Mouse (Mus musculus): ENCODE data around the gene Gm9507.
"Not testable (repeated sequence)": the region's sequence is repeated elsewhere in the genome, so short reads cannot be mapped to it uniquely, and the experiment has no call there.

The Gm9507 gene

GRCm38 (mm10) chr10:77811743-77812142 is at the start of gene Gm9507:
Gm9507 (minus strand) TSS chr10:77811843.
- DNase-seq (ENCODE audit: low read depth, low spot score): no peak

- DNase-seq (ENCODE audit: low read depth, low spot score): no peak
These were observed 40.9 kb upstream of the Gm9507 start, which contains the start of gene Gm10318 for GRCm38 (mm10) chr10:77852559-77852958. Gm10318 (plus strand) TSS chr10:77852859.

- no peak for DNase-seq (ENCODE audit: low read depth, low spot score)
These were observed 35.9 kb upstream of the Gm9507 start for GRCm38 (mm10) chr10:77847538-77847937.

DNA sequence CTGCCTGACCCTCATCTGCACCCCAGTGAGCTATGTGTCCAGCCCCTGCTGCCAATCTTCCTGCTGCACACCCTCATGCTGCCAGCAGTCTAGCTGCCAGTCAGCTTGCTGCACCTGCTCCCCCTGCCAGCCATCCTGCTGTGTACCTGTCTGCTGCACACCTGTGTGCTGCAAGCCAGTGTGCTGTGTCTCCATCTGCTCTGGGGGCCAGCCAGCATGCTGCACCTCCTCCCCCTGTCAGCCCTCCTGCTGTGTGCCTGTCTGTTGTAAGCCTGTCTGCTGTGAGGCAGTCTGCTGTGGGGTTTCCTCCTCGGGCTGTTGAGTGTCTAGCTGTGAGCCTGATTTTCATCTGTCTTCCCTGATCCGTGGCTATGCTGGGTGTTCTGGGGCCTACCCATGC is 35.3 kb upstream of the Gm9507 start:
- no peak for DNase-seq (ENCODE audit: low read depth, low spot score)

- no peak for DNase-seq (ENCODE audit: low read depth, low spot score)
These were observed 34.9 kb upstream of the Gm9507 start, which contains the start of gene Gm36176 for GRCm38 (mm10) chr10:77846503-77846902. Gm36176 (plus strand) TSS chr10:77846803.

GRCm38 (mm10) chr10:77839006-77839405 is 27.4 kb upstream of the Gm9507 start:
- DNase-seq (ENCODE audit: low read depth, low spot score): no peak

DNA sequence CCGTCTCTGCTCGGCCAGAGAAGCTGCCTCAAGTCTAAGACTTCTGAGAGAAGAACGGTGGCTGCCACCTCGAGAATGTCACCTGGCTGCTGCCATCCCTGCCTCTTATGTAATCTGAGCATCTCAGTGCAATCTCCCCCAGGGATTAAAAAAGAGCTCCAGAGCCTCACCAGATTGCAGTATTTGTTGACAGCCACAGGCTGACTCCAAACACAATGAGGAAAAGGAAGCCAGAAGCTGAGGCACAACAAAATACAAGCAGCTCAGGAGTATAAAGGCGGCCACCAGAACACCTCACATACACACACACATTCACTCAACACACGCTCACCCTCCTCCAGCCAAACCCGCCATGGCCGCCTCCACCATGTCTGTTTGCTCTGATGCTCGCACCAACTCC is 24.0 kb upstream of the Gm9507 start, which contains the start of gene Krtap10-10:
Krtap10-10 (plus strand) TSS at position 301 of the 400 bp plus-strand sequence.
- no peak for DNase-seq (ENCODE audit: low read depth, low spot score)

- no peak for DNase-seq (ENCODE audit: low read depth, low spot score)
These were observed 15.3 kb upstream of the Gm9507 start, which contains the start of gene Krtap10-4 for GRCm38 (mm10) chr10:77826951-77827350. Krtap10-4 (minus strand) TSS chr10:77827095.

- DNase-seq (ENCODE audit: low read depth, low spot score): no peak
These were observed 7.6 kb upstream of the Gm9507 start for GRCm38 (mm10) chr10:77819203-77819602.

DNA sequence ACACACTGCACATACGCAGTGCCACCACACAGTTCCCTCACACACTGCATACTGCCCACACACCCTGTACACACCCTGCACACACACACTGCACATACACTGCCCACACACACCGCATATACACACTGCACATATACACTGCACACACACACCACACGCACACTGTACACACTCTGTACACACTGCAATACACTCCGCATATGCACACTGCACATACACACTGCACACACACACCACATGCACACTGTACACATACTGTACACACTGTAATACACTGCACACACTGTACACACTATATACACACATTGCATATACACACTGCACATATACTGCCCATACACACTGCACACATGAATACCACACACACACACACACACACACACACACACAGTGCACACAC is 6.9 kb upstream of the Gm9507 start:
- no peak for DNase-seq (ENCODE audit: low read depth, low spot score)

DNA sequence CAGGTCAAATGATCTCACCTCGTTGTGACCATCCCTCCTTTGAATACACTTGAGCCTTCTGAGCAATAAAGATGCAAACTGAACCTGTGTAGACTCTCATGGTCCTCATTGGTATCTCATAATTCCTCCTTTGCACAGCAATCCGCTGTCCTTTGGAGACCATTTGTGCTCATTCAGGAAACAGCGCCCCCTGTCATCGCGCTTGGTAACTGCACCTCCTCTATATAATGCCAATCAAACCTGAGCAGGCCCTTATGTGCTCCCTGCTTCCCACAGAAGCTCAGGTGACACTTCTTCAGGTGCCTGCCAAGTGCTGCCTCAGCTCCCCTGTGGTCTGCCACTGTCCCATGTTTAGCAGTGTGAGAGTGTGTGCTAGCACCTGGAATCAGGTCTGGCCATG is 3.9 kb upstream of the Gm9507 start:
- peak; percentile 49 for DNase-seq (ENCODE audit: low read depth, low spot score)

- DNase-seq (ENCODE audit: low read depth, low spot score): no peak
These were observed 2.7 kb upstream of the Gm9507 start, which contains the start of gene Gm2696 for GRCm38 (mm10) chr10:77814382-77814781. Gm2696 (plus strand) TSS chr10:77814682.

- no peak for DNase-seq (ENCODE audit: low read depth, low spot score)
These were observed 7.5 kb downstream of the Gm9507 start for GRCm38 (mm10) chr10:77804095-77804494.

DNA sequence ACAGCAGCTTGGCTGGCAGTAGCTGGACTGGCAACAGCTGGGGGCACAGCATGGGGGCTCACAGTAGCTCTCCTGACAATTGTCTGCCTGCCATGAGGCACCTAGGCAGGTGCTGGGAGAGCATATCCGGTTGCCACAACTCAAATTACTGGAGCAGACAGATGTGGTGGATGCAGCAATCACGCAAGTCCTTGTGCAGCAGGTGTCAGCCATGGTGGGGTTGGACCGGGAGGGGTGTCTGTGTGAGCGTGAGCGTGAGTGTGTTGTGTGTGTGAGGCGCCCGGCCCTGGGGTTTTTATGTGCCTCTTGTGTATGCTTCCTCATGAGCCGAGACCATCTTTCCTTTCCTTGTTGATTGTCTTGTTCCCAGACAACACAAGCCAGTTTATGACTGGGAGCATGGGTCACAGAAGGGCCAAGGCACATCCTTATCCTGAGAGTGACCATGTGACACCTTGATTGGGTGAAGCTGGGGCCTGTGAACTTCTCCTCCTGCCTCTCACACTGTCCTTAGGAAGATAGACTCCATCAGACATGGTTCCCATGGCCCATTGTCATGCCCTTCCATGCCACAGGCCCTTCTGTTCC is 12.6 kb downstream of the Gm9507 start, which contains the start of gene Gm19668:
Gm19668 (minus strand) TSS at position 213 of the 588 bp plus-strand sequence.
- no peak for DNase-seq (ENCODE audit: low read depth, low spot score)

- DNase-seq (ENCODE audit: low read depth, low spot score): not testable (repeated sequence)
These were observed 13.3 kb downstream of the Gm9507 start for GRCm38 (mm10) chr10:77798164-77798920.

GRCm38 (mm10) chr10:77797677-77798076 is 14.0 kb downstream of the Gm9507 start:
- DNase-seq (ENCODE audit: low read depth, low spot score): no peak

DNA sequence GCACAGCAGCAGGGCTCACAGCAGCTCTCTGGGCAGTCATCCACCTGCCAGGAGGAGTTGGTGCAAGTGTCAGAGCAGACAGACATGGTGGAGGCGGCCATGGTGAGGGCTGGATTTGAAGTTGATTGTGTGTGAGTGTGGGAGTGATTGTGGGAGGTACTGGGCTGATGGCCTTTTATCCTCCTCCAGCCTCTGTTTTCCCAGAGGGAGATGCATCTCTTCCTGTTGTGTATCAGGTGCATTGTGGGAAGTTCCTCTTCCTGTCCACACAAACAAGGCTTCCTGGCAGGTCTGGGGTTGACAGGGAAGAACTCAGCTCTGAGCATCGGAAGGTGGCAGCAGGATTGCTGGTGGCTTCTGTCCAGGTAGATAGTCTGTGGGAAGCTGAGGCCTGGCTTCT is 16.7 kb downstream of the Gm9507 start, which contains the start of gene Gm9639:
Gm9639 (minus strand) TSS at position 101 of the 400 bp plus-strand sequence.
- no peak for DNase-seq (ENCODE audit: low read depth, low spot score)

GRCm38 (mm10) chr10:77788621-77789020 is 23.0 kb downstream of the Gm9507 start:
- DNase-seq (ENCODE audit: low read depth, low spot score): no peak

DNA sequence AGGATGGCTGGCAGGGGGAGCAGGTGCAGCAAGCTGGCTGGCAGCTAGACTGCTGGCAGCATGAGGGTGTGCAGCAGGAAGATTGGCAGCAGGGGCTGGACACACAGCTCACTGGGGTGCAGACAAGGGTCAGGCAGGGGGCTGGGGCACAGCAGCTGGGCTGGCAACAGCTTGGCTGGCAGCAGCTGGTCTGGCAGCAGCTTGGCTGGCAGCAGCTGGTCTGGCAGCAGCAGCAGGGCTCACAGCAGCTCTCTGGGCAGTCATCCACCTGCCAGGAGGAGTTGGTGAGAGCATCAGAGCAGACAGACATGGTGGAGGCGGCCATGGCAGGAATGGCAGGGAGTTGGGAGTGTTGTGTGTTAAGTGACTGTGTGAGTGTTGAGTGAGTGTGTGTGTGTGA is 23.8 kb downstream of the Gm9507 start, which contains the start of gene Gm7137:
Gm7137 (minus strand) TSS at position 325 of the 400 bp plus-strand sequence.
- not testable (repeated sequence) for DNase-seq (ENCODE audit: low read depth, low spot score)

DNA sequence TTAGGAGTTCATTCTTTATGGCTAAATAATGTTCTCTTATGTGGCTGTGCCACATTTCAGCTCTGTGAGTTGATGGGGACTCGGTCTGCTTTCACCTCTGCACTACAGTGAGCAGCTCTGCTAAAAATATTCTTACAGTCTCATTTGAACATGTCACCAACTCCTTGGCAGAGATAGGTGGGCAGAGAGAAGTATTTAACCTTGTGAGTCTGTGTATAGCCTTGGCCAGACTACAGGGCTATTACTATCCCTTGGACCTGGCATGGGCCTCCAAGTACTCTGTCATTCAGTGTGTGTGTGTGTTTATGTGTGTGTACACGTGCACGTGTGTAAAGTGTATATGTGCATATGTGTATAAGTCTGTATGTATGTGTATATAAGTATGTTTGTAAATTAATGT is 28.2 kb downstream of the Gm9507 start:
- not testable (repeated sequence) for DNase-seq (ENCODE audit: low read depth, low spot score)

DNA sequence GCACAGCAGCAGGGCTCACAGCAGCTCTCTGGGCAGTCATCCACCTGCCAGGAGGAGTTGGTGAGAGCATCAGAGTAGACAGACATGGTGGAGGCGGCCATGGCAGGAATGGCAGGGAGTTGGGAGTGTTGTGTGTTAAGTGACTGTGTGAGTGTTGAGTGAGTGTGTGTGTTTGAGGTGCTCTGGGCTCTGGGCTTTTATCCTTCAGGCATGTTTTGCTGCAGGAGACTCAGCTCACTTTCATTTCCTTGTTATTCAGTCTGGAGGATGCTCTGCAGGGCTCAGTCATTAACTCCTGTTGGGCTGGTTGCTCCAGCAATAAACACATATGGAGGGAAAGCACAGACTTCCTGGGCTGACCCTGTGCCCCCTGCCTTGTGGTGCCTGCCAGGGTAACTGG is 29.2 kb downstream of the Gm9507 start, which contains the start of gene Gm3250:
Gm3250 (minus strand) TSS at position 101 of the 400 bp plus-strand sequence.
- not testable (repeated sequence) for DNase-seq (ENCODE audit: low read depth, low spot score)

DNA sequence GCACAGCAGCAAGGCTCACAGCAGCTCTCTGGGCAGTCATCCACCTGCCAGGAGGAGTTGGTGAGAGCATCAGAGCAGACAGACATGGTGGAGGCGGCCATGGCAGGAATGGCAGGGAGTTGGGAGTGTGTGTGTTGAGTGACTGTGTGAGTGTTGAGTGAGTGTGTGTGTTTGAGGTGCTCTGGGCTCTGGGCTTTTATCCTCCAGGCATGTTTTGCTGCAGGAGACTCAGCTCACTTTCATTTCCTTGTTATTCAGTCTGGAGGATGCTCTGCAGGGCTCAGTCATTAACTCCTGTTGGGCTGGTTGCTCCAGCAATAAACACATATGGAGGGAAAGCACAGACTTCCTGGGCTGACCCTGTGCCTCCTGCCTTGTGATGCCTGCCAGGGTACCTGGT is 34.8 kb downstream of the Gm9507 start, which contains the start of gene Gm7138:
Gm7138 (minus strand) TSS at position 101 of the 400 bp plus-strand sequence.
- DNase-seq (ENCODE audit: low read depth, low spot score): not testable (repeated sequence)
